Mouse (Mus musculus): ENCODE results near the gene Iqschfp.
A peak's percentile ranks its signal among the peaks of the same experiment; 100 is the strongest.

Iqschfp gene

GRCm38 (mm10) chr3:67954459-67955065, 62.5 kb downstream of the Iqschfp start:
- no peak for DNase-seq (ENCODE audit: low spot score in 2 of 2)

GRCm38 (mm10) chr3:67959672-67960071, 67.6 kb downstream of the Iqschfp start:
- no peak for DNase-seq (ENCODE audit: low spot score in 2 of 2)

GRCm38 (mm10) chr3:67960133-67960532, 68.1 kb downstream of the Iqschfp start:
- DNase-seq (ENCODE audit: low spot score in 2 of 2): no peak

GRCm38 (mm10) chr3:67960727-67961126, 68.7 kb downstream of the Iqschfp start:
- peak in 1 of 2 experiments; percentile 8 for DNase-seq (ENCODE audit: low spot score in 2 of 2)

GRCm38 (mm10) chr3:67961934-67962639, 70.1 kb downstream of the Iqschfp start:
- no peak for DNase-seq (ENCODE audit: low spot score in 2 of 2)

- DNase-seq (ENCODE audit: low spot score in 2 of 2): no peak
These were observed 82.4 kb downstream of the Iqschfp start for GRCm38 (mm10) chr3:67974340-67974998.

- no peak for DNase-seq (ENCODE audit: low spot score in 2 of 2)
These were observed 88.0 kb downstream of the Iqschfp start for GRCm38 (mm10) chr3:67980006-67980405.

GRCm38 (mm10) chr3:67983329-67983728, 91.3 kb downstream of the Iqschfp start:
- DNase-seq (ENCODE audit: low spot score in 2 of 2): no peak

- no peak for DNase-seq (ENCODE audit: low spot score in 2 of 2)
These were observed 110.4 kb downstream of the Iqschfp start for GRCm38 (mm10) chr3:68002415-68002814.

- no peak for DNase-seq (ENCODE audit: low spot score in 2 of 2)
These were observed 120.3 kb downstream of the Iqschfp start for GRCm38 (mm10) chr3:68012342-68012741.

GRCm38 (mm10) chr3:68015786-68016185, 123.8 kb downstream of the Iqschfp start:
- no peak for DNase-seq (ENCODE audit: low spot score in 2 of 2)

GRCm38 (mm10) chr3:68019401-68019800, 127.4 kb downstream of the Iqschfp start:
- DNase-seq (ENCODE audit: low spot score in 2 of 2): no peak

GRCm38 (mm10) chr3:68036097-68036496, 144.1 kb downstream of the Iqschfp start:
- no peak for DNase-seq (ENCODE audit: low spot score in 2 of 2)

GRCm38 (mm10) chr3:68042951-68043350, 150.9 kb downstream of the Iqschfp start:
- DNase-seq (ENCODE audit: low spot score in 2 of 2): no peak

- peak in 1 of 2 experiments; percentile 34 for DNase-seq (ENCODE audit: low spot score in 2 of 2)
These were observed 153.7 kb downstream of the Iqschfp start for GRCm38 (mm10) chr3:68045475-68046416.

- no peak for DNase-seq (ENCODE audit: low spot score in 2 of 2)
These were observed 161.5 kb downstream of the Iqschfp start for GRCm38 (mm10) chr3:68053538-68053937.

GRCm38 (mm10) chr3:68055071-68055470, 163.0 kb downstream of the Iqschfp start:
- DNase-seq (ENCODE audit: low spot score in 2 of 2): no peak

- peak; percentile 63 to 75 for DNase-seq (ENCODE audit: low spot score in 2 of 2)
These were observed 164.6 kb downstream of the Iqschfp start for GRCm38 (mm10) chr3:68056373-68057275.

- DNase-seq (ENCODE audit: low spot score in 2 of 2): peak in 1 of 2 experiments; percentile 59
These were observed 167.2 kb downstream of the Iqschfp start for GRCm38 (mm10) chr3:68059162-68059800.

GRCm38 (mm10) chr3:68064731-68065130, 172.7 kb downstream of the Iqschfp start, which contains the start of gene Schip1:
Gene Schip1 (plus strand): TSS chr3:68064802.
- no peak for DNase-seq (ENCODE audit: low spot score in 2 of 2)
